Mouse (Mus musculus) heart, adult 2 months (tissue): Measurements from ENCODE around the gene Atp2b2.

Source experiments
- CTCF ChIP-seq: fragments of 200-600 bp; IDR thresholded peaks from 2 replicates; pipeline ENCODE4 v1.8.1; 2022; ENCODE audit warnings: antibody characterized with exemption, mild to moderate bottlenecking, moderate library complexity
- EP300 ChIP-seq: fragments of 200-500 bp; IDR thresholded peaks from 2 replicates; pipeline ENCODE4 v1.6.1; 2011; ENCODE audit warnings: low read depth, low read length, control low read depth; ENCODE audit not compliant: insufficient read depth
- POLR2A ChIP-seq: fragments of 200-500 bp; IDR thresholded peaks from 2 replicates; pipeline ENCODE4 v1.6.1; 2011; ENCODE audit warnings: mild to moderate bottlenecking, low read depth, low read length, control low read depth; ENCODE audit not compliant: insufficient read depth

- TF ChIP-seq POLR2A, result no peak
- TF ChIP-seq CTCF, result no peak
- no peak for TF ChIP-seq EP300
Measured at GRCm38 (mm10) chr6:114041911-114042284, 515 bp downstream of the Atp2b2 start.
